Mouse (Mus musculus) spleen, postnatal 36 days (tissue): Measurements from ENCODE around the gene Ofd1.

Experiments used
- DNase-seq, 2 experiments: peaks; one replicate each; pipeline ENCODE4 v3.0.0; 2022; ENCODE audit warnings: low spot score in 2 of 2, mixed read lengths in 1 of 2

The Ofd1 gene

GRCm38 (mm10) chrX:166360455-166360854, 80.0 kb downstream of the Ofd1 start:
- DNase-seq, result no peak

- no peak for DNase-seq
Measured at GRCm38 (mm10) chrX:166359927-166360440, 80.5 kb downstream of the Ofd1 start.

GRCm38 (mm10) chrX:166358955-166359354, 81.5 kb downstream of the Ofd1 start:
- DNase-seq, result no peak

GRCm38 (mm10) chrX:166356276-166356675, 84.2 kb downstream of the Ofd1 start:
- no peak for DNase-seq

GRCm38 (mm10) chrX:166354913-166355312, 85.6 kb downstream of the Ofd1 start:
- DNase-seq, result no peak

GRCm38 (mm10) chrX:166353412-166353811, 87.1 kb downstream of the Ofd1 start:
- DNase-seq, result no peak

- DNase-seq, result peak; percentile 44 to 45
Measured at GRCm38 (mm10) chrX:166351790-166352189, 88.7 kb downstream of the Ofd1 start.

- no peak for DNase-seq
Measured at GRCm38 (mm10) chrX:166348634-166349033, 91.9 kb downstream of the Ofd1 start.

GRCm38 (mm10) chrX:166348086-166348485, 92.4 kb downstream of the Ofd1 start:
- DNase-seq, result no peak

- DNase-seq, result no peak
Measured at GRCm38 (mm10) chrX:166344228-166345015, 96.1 kb downstream of the Ofd1 start.

- DNase-seq, result no peak
Measured at GRCm38 (mm10) chrX:166341795-166342194, 98.7 kb downstream of the Ofd1 start.
